Mouse (Mus musculus): ENCODE measurements at regions not wholly inside any gene's neighbourhood (a gene's known extent, or its start where the extent isn't known, plus 50 kb on each side); places are given as distances from the start of the nearest gene placed in this dataset.

GRCm38 (mm10) chr3:128226503-128226902 lies 330.4 kb upstream of the Fam241a start:
- no peak for DNase-seq (ENCODE audit: low spot score in 2 of 2)

DNA sequence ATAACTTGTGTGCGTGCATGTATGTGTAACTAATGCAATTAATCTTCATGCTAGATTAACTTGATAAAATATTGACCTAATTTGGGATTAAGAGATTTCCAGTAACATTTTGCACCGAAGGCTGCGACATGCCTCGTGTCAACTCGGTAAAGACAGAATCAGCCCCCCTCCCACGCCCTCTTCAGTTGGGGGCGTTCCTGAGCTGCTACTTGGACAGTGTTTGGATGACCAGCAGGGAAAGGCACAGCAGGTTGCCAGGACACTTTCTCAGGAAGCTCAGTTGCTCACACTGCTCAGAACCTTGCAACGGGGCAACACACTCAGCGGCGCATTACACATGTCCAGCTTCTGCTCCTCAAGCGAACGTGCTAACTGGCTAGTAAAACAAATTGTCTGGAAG lies 326.2 kb upstream of the Fam241a start:
- no peak for DNase-seq (ENCODE audit: low spot score in 2 of 2)

GRCm38 (mm10) chr3:128221625-128222024 lies 325.5 kb upstream of the Fam241a start:
- DNase-seq (ENCODE audit: low spot score in 2 of 2): no peak

DNA sequence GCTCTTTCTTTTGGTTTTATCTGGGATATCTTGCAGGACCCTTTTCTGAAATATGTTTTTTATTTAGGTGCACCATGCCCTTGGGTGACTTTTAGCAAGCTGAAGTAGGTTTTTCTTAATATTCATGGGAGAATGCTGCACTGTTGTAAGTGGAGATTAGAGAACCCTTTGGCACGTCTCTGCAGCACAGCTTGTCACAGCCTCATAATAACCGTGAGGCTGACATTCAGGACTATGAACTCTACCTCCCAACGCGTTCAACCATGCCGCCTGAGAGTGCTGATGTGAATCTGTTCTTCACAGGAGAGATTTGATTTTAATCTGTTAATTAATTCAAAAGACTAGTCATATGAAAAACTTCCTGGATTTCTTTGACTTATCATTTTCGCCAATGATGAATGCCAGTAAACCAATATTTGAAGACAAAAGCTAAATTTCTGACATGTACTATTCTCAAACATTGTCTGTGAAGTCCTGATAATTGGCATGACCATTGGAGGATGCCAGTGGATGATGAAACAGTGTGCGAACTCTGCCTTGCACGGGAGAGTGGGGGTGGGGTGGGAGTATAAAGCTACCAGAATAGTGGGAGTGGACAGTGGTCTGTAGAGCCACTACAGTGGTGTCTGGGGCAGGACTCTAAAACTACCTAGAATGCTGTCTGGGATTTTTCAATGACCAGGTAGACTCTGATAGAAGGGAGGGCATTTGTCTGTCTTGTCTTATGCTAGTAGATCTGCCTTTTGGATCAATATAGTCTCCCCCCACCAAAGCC lies 324.8 kb upstream of the Fam241a start:
- DNase-seq (ENCODE audit: low spot score in 2 of 2): no peak

- DNase-seq (ENCODE audit: low spot score in 2 of 2): no peak
Measured at GRCm38 (mm10) chr3:128217765-128218415, 321.8 kb upstream of the Fam241a start.

- DNase-seq (ENCODE audit: low spot score in 2 of 2): no peak
Measured at GRCm38 (mm10) chr3:128212256-128212655, 316.1 kb upstream of the Fam241a start.

DNA sequence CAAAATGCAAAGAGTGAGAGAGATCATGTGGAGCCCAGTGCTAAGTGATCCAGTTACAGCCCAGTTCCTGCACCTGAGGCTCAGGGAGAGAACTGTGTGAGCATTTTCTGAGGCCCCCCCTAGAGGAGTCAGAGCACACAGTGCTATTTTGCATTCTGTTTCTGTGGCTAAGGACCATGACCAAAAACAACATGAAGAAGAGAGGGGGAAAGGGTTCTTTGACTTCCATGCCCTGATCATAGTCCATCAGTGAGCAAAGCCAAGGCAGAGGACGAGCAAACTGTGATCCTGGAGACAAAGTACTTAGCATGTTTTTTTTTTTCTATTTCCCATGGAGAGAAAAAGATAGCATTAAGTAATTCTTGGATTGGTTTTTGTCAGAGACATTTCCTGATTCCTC lies 314.5 kb upstream of the Fam241a start:
- DNase-seq (ENCODE audit: low spot score in 2 of 2): no peak

- DNase-seq (ENCODE audit: low spot score in 2 of 2): no peak
Measured at GRCm38 (mm10) chr3:128206948-128207347, 310.8 kb upstream of the Fam241a start.

- no peak for DNase-seq (ENCODE audit: low spot score in 2 of 2)
Measured at GRCm38 (mm10) chr3:128206483-128206882, 310.4 kb upstream of the Fam241a start.

- DNase-seq (ENCODE audit: low spot score in 2 of 2): no peak
Measured at GRCm38 (mm10) chr3:128200574-128201235, 304.6 kb upstream of the Fam241a start.

DNA sequence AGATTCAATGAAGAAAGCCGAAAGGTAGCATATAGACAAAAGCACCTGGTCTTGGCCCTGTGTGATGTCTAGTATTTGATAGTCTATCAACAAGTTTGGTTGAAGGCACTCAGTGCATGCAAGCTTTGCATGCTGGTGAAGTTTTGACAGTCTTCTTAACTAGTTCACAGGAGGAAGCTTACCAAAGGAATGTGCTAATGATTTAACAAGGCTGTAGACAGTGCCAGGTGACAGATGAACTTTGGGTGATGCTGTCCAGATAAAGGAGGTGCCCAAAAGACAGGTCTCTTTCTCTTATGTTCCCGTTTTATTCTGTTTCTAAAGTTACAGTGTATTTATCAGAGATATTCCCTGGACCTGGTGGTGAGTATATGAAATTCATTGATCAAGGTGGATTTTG lies 303.3 kb upstream of the Fam241a start:
- DNase-seq (ENCODE audit: low spot score in 2 of 2): no peak

GRCm38 (mm10) chr3:128192046-128192800 lies 296.1 kb upstream of the Fam241a start:
- no peak for DNase-seq (ENCODE audit: low spot score in 2 of 2)

DNA sequence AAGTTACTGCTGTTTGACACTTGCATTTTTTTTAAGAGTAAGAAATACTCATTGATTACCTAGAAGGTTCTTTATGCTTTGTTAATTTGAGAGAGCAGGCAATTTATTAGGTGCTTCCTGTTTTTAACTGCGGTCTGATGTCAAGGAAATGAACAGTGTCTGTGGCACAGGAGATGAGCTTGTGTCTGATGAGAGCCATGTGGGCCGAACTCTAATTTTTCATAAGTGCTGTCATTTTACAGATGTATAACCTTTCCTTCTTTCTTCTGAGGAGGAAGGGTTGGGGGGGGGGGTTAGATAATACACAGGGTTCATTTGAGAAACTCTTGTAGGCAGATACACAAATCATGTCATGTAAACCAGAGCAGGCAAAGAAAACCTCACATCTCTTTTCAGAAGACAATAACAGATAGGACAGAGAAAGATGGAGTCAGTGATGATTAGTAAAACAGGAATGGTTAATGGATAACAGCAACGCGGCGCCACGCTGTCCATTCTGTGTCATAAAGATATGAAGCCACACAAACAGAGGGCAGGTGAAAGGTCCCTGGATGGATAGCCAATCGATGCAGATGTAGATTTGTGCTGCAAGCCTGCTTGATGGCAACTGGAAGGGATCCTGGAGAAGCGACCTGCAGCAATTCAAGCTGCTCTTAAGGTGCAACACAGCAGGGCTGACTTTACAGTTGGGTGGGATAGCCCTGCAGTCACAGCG lies 291.4 kb upstream of the Fam241a start:
- DNase-seq (ENCODE audit: low spot score in 2 of 2): no peak

- no peak for DNase-seq (ENCODE audit: low spot score in 2 of 2)
Measured at GRCm38 (mm10) chr3:128186278-128186677, 290.2 kb upstream of the Fam241a start.

DNA sequence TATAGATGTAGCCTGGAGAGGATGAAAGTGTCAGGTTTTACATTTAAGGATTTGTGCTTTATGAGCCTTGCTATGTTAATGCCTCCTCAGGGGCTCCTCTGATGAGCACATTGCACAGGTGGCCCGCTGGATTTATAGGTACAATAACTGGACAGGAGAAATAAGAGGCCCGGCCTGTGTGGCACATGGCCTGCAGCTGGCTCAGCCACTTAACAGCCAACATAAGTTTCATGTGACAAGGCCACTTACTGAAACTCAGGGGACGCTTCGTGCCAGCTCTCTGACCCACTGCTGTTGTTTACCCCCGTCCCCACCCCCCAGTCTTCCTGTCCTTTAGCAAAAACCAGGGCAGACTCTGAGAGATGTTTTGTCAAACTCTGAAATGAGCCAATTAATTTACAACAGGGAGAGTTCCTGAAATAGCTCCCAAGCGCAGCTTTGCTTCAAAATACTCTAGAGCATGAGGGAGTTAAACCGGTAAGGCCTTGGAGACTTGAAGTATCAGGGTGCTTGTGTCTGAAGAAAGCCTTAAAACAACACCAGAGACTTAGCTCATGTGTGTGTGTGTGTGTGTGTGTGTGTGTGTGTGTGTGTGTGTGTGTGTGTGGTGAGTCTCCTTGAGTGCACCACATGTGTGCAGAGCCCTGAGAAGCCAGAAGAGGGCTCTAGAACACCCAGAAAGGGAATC lies 285.2 kb upstream of the Fam241a start:
- DNase-seq (ENCODE audit: low spot score in 2 of 2): no peak

DNA sequence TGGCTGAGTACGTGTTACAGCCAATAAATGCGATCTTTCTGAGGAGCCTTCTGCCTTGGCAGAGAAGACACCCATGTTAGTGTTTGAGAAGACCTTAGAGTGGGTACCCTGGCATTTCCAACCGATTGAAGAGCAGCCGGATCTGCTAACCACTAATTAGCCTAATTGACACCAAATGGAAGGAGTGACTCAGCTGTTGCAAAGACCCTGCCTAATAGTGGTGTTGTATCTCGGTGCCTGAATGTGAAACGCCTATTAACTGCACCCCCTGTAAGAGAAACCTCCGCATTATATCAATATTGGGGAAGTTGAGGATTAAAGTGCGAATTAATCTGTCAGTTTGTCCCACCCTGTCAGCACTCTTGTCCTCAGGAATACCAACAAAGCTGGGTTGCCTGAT lies 253.1 kb upstream of the Fam241a start:
- no peak for DNase-seq (ENCODE audit: low spot score in 2 of 2)

- no peak for DNase-seq (ENCODE audit: low spot score in 2 of 2)
Measured at GRCm38 (mm10) chr3:128145329-128145728, 249.2 kb upstream of the Fam241a start.

- no peak for DNase-seq (ENCODE audit: low spot score in 2 of 2)
Measured at GRCm38 (mm10) chr3:128127836-128128235, 231.7 kb upstream of the Fam241a start.

GRCm38 (mm10) chr3:128126664-128127063 lies 230.5 kb upstream of the Fam241a start:
- no peak for DNase-seq (ENCODE audit: low spot score in 2 of 2)

GRCm38 (mm10) chr3:128122111-128122510 lies 226.0 kb upstream of the Fam241a start:
- no peak for DNase-seq (ENCODE audit: low spot score in 2 of 2)
